Mouse (Mus musculus): ENCODE measurements around the gene Sox2. TPM values are rescaled to one million over a fixed set of nuclear protein-coding genes. Genes with fewer than 3 reads are reported as not detected.

Gene Sox2
- total RNA-seq (2022): under 1 TPM in 1 of 4 experiments, not detected in 3; 0.20 TPM

DNA sequence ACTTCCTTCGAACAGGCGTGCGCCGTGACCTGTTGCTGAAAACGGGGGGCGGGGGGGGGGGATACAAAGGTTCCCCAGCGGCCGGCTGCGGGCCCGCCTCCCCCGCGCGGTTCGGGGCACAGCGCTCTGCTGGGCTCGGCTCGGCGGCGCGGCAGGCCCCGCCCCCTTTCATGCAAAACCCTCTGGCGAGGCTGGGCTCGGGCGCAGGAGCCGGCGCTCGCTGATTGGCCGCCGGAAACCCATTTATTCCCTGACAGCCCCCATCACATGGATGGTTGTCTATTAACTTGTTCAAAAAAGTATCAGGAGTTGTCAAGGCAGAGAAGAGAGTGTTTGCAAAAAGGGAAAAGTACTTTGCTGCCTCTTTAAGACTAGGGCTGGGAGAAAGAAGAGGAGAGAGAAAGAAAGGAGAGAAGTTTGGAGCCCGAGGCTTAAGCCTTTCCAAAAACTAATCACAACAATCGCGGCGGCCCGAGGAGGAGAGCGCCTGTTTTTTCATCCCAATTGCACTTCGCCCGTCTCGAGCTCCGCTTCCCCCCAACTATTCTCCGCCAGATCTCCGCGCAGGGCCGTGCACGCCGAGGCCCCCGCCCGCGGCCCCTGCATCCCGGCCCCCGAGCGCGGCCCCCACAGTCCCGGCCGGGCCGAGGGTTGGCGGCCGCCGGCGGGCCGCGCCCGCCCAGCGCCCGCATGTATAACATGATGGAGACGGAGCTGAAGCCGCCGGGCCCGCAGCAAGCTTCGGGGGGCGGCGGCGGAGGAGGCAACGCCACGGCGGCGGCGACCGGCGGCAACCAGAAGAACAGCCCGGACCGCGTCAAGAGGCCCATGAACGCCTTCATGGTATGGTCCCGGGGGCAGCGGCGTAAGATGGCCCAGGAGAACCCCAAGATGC lies at the start of gene Sox2:
Gene Sox2 (plus strand): TSS at position 680 of the 895 bp plus-strand sequence.
- DNase-seq (ENCODE audit: low spot score): no peak

DNA sequence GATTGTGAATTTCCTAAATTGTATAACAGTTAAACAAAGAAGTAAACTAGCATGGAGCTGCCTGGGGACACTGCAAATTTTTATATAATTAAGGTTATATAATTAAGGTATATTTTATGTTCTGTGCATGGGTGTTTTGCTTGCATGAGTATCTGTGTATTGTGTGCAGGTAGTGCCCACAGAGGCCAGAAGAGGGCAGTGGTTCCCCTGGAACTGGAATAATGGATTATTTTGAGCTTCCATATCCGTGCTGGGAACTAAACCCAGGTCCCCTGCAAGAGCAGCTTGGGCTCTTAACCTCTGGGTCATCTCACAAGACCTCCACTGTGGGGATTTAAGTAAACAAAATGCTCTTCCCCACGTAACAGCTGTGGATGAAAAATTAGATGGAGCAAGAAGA lies 49.1 kb upstream of the Sox2 start:
- no peak for DNase-seq (ENCODE audit: low spot score)

DNA sequence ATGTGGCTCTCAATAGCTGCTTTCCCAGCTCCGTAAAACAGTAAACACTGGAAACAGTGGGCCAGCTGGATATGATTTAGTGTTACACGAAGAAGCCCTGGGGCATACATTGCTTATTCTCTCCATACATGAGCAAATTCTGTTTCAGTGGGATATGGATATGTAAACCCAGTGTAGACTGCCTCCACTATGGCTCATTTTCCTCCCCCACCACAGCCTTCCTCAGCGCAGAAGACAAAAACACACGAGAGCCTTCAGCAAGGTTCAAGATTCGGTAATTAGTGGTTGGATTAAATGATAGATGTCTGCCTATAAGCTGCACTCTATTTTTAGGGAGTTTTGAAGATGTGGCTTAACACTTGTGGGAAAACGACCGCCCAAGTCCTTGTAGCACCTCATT lies 36.1 kb upstream of the Sox2 start:
- DNase-seq (ENCODE audit: low spot score): no peak

DNA sequence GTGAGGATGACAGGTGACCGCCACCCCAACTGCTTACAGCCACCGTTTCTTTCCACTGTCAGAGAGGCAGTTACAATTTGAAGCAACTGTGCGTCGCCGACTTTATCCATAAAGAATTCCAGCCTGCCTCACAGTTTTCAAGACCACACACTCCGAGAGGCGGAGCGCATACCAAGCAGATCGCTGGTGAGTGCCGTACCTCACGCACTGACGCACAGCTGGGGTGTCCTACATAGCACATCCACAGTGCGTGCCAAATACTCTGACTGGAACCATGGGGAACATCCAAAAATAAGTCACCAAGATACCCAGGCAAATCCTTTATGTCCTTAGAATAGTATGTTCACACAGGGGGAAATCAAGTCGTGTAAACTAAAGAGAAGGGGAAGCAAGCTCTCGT lies 34.7 kb upstream of the Sox2 start:
- DNase-seq (ENCODE audit: low spot score): no peak

DNA sequence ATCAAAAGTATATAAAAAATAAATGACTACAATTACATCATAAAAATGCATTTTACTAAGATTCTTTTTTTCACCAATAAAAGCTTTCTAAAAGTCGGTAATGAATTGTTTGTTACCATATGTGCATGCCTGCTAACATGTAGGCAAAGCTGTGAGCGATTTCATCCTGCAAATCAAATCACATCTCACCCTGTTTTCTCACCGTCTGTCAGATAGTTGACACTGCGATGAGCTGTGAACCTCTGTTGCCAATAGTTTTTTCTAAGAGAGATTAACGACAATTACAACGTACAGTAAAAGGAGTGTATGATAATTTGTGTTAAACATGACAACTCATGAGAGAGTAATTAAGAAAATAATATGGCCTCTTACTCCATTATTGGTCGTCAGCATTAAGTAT lies 31.3 kb upstream of the Sox2 start:
- DNase-seq (ENCODE audit: low spot score): no peak

DNA sequence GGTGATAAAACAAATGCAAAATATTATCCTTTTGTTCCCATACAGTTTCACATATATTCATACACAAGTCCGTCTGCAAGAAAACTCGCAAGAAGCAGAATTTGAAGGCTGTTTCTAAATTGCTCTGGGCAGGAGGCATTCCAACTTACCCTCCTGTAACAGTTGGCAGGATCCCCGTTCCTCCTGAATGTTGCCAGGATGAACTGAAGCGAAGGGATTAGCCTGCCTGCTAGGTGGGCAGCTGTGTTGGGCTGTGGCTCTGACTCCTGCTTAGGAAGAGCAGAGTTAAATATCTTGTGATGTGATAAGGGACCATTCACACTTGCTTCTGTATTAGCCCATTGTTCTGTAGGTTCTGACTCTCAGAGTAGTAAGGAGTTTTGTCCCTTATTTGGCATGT lies 30.1 kb upstream of the Sox2 start:
- no peak for DNase-seq (ENCODE audit: low spot score)

DNA sequence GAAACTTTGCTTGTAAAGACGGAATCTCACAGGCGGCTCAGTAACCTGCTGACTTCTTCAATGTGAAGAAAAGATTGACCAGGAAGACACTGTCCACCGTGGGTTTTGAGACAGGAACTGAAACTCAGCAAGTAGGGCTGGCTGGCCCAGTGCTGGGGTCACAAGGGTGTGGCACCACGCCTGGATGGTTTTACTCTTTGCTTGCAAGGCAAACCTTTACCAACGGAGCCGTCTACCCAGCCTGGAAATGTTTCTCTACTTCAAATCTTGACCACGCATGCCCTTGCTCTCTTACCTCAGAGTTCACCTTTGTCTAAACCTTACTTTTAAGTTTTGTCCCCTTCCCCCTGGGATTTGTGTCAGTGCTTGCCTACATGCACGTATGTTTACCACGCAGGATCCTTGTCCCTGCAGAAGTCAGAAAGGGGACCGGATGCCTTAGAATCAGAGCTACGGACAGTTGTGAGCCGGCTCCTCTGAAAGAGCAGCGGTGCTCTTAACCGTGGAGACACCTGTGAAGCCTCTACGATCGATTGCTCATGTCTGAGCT lies 25.4 kb upstream of the Sox2 start:
- DNase-seq (ENCODE audit: low spot score): no peak

DNA sequence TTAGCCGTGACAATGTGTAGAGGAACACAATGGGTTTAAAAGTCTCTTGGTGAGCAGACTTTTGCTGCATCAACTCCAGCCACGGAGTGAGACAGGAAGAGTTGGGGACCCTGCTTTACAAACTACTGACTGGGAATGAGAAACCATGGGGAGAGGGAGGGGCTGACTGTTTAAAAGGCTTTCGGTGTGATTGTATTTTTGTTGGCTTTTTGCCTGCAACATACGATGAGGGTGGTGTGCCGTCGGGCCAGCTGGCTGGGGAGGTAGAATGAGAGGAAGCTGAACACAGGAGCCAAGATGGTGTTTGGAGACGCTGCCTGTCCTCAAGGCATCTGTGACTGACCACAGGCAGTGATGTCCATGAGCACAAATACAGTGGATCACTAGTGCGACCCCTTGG lies 23.7 kb upstream of the Sox2 start:
- no peak for DNase-seq (ENCODE audit: low spot score)

DNA sequence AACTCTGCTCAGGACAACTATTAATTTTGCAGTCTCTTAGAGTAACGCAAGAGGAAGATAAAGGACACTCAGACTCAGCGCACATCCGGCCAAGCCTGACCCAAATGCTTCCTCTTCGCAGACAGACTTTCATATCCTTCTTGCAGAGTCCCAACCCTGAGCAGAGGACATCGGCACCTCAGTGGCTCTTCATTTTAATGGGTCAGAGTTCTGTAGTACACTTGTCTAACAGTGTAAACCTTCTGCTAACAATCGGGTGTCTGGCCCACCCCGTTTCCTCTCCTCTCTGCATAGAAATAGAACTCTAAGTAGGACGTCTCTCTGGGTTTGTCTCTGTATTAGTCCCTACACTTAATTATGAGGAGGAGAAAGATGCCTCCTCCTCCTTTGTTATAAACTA lies 20.2 kb upstream of the Sox2 start:
- DNase-seq (ENCODE audit: low spot score): no peak

DNA sequence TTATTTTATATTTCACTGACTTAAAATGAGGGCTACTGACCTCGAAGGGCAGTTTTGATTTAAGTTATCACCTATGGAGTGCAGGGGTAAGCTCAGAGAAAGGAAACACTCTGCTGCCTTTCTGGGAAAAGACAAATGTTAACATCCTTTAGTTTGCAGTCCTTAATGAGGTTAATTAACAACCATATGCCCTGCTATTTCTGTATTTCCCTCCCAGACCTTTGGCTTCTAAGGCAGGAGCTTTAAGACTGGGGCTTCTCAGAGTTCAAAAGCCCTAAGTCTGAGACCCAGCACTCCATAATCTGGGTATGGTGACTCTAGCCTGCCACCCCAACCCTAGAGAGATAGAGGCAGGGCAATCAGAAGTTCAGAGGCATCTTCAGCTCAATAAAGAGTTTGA lies 19.5 kb upstream of the Sox2 start:
- DNase-seq (ENCODE audit: low spot score): no peak

DNA sequence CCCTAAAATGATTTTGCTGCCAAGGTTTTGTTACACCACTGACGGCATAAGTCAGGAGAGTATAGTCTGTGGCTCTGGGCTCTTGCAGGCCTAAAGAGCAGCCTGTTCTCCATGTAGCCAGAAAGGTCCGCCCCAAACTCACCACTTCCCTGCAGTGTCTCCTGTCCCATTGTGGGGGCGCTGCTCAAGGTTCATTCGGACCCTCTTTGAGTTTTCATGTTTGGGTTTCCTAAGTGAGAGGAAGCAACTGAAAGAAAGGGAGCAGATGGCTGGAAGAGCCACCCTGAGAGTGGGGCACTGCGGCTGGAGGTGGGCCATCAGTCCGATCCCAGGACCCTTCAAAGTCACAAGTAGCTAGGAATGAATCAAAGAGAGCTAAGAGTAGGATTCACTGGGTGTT lies 13.2 kb upstream of the Sox2 start:
- no peak for DNase-seq (ENCODE audit: low spot score)

DNA sequence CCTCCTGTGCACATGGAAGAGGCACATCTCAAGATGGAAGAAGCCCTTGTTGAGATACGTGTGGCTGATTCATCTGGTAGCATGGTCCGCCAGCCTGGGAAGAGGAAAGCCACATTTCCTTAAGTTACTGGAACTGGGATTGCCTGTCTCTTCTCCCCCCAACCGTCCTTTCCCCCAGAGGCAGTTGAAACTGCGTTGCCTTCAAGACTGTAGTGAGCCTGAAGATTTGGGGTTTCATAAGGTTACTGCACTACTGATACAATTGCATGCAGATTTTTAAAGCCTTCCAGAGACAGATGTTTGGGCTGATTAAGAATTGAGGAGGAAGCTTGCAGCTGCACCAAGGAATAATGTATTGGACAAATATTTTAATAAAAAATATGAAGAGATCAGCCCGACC lies 12.7 kb upstream of the Sox2 start:
- no peak for DNase-seq (ENCODE audit: low spot score)

DNA sequence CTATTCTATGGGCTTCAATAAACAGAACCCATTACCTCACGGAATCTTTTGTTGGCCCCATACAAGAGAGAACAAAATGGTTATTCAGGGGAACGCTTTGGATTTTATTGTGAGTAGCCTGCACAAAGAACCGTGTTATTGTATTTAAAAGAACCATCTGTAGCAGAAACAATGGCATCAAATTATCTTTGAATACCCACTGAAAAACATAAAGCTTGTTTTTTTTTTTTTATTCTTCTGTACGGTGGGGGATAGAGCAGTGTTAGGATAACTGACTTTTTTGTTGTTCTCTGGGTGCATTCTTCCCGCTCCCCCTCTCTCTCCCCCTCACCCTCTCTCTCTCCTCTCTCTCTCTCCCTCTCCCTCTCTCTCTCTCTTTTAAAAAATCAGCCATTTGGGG lies 12.3 kb upstream of the Sox2 start:
- no peak for DNase-seq (ENCODE audit: low spot score)

DNA sequence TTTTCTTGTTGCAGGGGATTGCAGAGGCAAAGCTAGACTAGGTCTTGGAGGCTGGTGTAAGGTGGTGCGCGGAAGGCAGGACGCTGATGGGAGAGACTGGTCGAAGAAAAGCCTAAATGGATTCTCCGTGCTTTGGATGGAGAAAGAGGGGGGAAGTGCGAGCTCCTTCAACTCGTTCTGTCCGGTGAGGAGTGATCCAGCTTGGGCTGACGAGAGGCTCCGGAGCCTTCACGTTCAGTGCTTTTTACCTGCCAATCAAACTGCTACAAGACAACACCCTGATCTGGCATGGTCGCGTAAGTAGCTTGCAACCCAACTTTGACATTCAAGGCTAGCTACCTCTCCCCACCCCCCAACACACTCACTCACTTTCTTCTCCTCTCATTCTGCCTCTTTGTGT lies 11.9 kb upstream of the Sox2 start:
- no peak for DNase-seq (ENCODE audit: low spot score)

DNA sequence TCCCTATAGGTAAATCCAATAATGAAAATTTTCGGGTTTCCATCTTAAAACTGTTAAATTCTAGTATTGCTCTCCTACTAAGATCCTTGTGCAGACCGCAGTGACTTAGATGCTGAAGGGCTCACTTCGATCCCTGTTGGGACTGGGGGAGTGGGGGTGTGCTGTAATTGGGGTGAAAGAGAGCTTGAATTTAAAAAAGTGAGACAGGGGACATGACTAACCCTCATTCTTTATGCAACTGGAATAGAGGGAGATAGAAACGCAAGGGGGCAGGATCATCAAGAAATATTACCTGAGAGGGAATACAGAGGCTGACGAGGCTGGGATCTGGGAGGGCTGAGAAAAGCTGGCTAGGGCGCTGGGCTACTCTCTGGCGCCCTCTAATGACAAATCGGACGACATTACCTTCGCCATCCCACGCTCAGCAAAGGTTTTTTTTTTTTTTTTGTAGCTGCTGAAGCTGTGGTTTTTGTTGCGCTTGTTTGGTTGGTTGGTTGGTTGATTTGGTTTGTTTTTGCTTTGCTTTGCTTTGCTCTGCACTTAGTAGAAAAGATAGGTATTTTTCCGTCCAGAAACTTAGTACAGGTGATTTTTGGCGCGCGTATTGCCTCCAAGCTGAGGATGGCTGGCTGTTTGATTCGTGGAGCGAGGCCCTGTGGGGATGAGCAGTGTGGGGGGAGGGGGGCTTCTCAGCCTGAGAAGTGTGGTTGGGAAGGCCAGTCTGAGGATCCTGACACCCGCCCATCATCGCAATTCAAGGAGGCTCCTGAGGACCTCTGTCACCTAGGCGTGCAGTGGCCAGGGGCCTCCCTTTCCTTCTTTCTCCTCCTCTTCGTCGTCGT lies 11.0 kb upstream of the Sox2 start:
- no peak for DNase-seq (ENCODE audit: low spot score)

DNA sequence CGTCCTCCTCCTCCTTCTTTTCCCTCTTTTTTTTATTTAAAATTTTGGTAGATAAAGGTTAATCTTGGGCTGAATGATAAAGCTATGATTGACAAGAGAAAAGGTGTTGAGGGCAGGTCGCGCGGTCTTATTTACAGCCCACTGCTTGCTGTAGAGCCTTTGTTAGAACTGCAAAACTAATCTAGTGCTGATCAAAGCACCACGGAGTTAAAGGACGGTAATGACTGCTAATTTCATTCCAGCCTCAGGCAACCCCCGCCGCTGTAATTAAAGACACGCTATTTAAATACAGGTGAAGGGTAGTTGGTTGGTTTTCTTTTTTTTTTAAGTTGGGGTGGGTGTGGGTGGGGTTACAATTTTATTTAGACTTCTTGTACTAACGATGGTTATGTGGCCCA lies 10.3 kb upstream of the Sox2 start:
- DNase-seq (ENCODE audit: low spot score): no peak

DNA sequence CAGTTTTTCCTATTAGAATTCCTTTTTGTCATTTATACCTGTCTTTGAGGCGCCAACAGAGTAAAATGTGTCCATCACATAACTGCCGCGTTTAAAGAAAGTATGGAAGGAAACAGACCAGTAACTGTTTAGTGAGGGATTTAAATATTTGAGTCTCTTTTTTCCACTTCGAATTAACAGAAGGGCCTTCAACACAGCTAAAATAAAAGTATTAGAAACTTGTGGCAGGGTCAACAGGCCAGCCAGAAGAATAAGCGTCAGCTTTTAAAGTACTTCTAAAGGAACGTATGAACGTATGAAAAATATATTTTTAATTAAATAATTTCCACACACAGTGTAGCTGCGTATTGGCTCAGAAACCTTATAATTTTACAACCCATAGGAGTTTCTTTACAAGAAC lies 9.9 kb upstream of the Sox2 start:
- DNase-seq (ENCODE audit: low spot score): no peak

DNA sequence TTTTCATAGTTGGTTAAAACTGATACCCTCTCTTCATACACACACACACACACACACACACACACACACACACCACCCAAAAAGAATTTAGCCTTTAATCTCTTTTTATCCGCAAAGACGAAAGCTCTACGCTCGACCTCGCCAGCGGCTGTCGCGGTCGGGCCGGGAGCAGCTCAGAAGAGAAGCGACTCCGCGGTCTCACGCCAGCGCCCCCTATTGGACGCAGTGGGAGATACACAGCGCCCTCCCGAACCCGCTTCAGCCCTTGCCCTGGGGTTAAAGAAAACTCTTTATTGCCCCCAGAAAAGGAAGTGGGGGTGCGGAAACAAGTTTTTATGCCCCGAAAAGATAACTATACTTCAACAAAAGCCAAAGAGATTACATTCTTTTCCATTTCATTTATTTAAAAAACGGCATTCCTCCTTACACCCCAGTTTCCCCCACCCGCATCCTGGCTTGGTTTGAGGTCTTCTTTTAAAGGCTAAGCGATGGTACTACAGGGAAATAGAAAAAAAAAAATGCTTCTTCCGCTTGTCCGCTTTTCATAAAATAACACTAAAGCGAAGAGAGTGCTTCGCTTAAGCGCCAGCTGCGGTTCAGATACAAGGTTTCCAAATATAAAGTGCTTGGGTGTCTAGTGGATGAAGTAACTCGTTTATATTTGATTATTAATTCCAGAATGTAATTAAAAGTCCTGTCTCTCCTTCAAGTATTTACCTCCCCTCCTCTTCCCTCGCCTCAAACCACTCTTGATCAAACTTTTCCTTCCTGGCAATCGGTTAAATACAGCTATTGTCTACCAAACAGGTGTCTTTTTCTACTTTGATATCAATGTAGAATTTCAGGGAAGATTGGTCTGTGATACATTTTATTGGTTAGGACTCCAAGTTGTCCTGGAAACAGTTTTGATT lies 9.3 kb upstream of the Sox2 start:
- no peak for DNase-seq (ENCODE audit: low spot score)

DNA sequence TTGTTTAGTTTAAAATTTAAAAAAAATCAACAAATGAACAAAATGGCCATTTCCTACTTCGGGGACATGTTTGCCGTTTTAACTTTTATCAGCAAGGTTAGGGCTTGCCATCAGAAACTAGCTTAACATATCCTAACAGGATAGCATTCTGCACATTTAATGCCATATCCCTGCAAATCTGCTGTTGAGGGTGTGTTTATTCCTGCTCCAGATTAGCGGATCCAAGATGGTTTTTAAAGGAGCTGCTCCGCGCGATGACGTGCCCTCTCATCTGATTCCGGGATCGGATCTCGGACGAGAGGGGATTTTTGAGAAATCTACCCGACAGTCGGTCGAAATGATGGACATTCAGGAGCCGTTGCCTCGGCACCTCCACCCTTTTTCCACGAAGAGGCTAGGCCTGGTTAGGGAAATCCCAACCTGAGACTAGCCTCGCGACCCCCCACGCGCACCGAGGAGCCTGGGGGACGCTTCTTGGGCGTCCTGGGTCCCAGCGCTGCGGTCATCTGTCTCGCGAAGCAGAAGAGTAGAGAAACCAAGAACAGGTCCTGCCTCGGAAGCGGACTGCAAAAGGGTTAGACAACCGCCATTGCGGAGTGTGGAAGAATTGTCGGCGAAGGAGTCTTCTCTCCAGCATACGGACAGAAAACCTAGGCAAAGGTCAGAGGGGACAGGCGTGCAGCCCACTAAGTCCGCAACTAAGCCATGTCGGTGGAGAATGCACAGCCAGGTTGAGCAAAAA lies 8.3 kb upstream of the Sox2 start:
- no peak for DNase-seq (ENCODE audit: low spot score)

DNA sequence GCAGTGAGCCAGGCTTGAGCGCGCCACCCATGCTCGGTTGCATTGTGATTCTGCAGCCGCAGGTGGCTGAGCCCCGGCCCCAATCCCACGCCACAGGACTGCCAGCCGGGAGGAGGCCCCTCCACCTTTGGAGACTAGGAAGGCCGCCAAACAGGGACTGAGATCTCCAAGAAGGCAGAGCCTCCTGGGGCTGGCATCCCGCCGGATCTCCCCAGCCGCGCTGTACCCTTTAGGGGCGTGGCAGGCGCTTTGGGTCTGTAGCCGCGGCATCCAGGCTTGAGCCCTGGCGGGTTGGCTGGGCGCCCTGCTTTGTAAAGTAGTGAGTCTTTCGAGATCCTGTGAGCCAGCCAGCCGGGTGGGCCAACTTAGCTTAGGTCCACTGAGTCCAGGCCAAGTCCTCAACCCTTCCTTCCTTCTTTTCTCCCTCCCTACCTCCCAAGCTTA lies 7.7 kb upstream of the Sox2 start:
- no peak for DNase-seq (ENCODE audit: low spot score)

DNA sequence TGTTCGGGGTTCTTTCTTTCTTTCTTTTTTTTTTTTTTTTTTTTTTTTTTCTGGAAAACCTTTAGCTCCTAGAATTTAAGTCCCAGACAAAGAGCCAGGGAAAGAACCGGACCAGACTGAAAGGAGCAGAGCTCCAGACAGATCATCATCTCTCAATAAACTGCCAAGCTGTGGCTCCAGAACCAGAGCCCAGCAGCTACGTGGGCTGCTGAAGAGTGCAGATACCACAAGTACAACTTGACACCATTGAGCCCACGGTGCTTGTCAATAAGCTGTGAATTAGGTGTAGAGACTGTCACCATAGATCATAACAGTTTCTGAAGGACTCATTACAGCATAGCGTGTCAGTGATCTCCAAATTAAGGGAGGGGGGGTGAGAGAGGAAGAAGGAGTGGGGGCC lies 7.1 kb upstream of the Sox2 start:
- DNase-seq (ENCODE audit: low spot score): no peak

Data from heart, adult 8-10 months (tissue).